8 mouse cellular contexts compared by ENCODE assay signal in the genomic region with DNA sequence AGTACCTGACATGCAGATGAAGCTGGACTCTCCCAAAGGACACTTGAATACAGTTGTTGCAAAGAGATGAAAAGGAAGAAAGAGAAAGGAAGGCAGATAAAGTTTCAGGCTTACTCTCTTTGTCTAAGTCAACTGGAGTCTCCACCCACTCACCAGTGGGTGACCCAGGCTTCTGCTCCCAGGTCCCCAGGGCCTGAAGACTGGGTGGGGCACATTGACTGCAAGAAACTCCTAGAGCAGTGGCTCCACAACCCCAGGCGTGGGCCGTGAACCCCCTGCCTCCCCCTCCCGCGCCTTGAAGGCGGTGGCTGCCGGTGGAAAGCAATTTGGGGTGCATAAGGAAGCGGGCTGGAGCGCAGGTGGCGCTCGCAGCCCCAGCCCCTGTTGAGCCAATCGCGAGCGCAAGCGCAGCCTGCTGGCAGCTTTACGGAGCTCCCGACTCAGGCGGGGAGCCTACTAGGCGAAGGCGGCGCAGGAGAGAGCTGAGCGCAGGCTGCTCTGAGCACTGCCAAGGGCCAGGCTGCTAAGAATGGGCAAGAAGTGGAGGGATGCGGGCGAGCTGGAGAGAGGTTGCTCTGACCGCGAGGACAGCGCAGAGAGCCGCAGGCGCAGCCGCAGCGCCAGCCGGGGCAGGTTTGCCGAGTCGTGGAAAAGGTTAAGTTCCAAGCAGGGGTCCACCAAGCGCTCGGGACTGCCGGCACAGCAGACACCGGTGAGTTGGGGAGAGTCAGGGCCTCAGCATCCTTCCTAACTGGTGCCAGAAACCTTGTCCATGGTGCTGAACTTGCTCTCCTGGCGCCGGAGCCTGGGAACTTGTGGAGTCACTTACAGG. TPM values are rescaled to one million over a fixed set of nuclear protein-coding genes. Genes with fewer than 3 reads are reported as not detected.
A peak's percentile ranks its signal among the peaks of the same experiment; 100 is the strongest.
DNase-seq lines count a peak whose midpoint lies in the region; ATAC-seq and TF ChIP-seq lines count a peak whose summit lies in the region.

A gene (plus strand): TSS at position 457 of the 832 bp plus-strand sequence.

- 8% methylated on average over 39 of the region's 39 CpGs for WGBS in thymus, adult 2 months
- WGBS in heart, adult 2 months: 2% methylated on average over 39 of the region's 39 CpGs
- WGBS in limb, embryonic 14.5 days: 1% methylated on average over 33 of the region's 39 CpGs
- under 1% methylated on average over 39 of the region's 39 CpGs for WGBS in neural tube, embryonic 12.5 days

- no peaks in the 10 kb centered on the region for H3K4me1 ChIP-seq in thymus, adult 2 months (replicated peaks; ENCODE audit: control insufficient read depth, insufficient read depth, low read length)
- H3K4me1 ChIP-seq in heart, adult 2 months (ENCODE audit: control insufficient read depth, insufficient read depth, low read length): no peaks in the 10 kb centered on the region
- peaks cover 6% of the 10 kb centered on the region for H3K4me1 ChIP-seq in limb, embryonic 14.5 days (ENCODE audit: control insufficient read depth, insufficient read depth, low read length)
- H3K4me1 ChIP-seq in neural tube, embryonic 12.5 days: peaks cover 9% of the 10 kb centered on the region

- H3K4me2 ChIP-seq in limb, embryonic 14.5 days (replicated peaks; ENCODE audit: low read depth, low read length, severe bottlenecking): peak within 1 kb of the TSS; percentile 53
- peak within 1 kb of the TSS; percentile 88 for H3K4me2 ChIP-seq in neural tube, embryonic 12.5 days (replicated peaks)

- DNase-seq in thymus, adult 2 months: peak; percentile 1
- no peak for DNase-seq in thymus, adult 18-20 months
- DNase-seq in embryo, embryonic 10.5 days (ENCODE audit: low spot score): peak; percentile 91
- DNase-seq in heart, adult 2 months: peak; percentile 14 to 27
- peak; percentile 17 for DNase-seq in kidney, adult 9 months
- peak; percentile 90 for DNase-seq in limb, embryonic 14.5 days (ENCODE audit: low spot score)
- DNase-seq in thymus, postnatal 36 days: peak; percentile 3 to 4

- H3K27ac ChIP-seq in thymus, adult 2 months (ENCODE audit: control insufficient read depth, insufficient read depth, low read length): no peak within 1 kb of the TSS
- H3K27ac ChIP-seq in heart, adult 2 months: no peak within 1 kb of the TSS
- H3K27ac ChIP-seq in limb, embryonic 14.5 days (replicated peaks; ENCODE audit: low read depth, low read length): no peak within 1 kb of the TSS
- no peak within 1 kb of the TSS for H3K27ac ChIP-seq in neural tube, embryonic 12.5 days

- H3K79me2 ChIP-seq in heart, adult 2 months (replicated peaks; ENCODE audit: control insufficient read depth, insufficient read depth, low read length): no peaks in the 10 kb centered on the region

- no peak within 1 kb of the TSS for H3K9ac ChIP-seq in heart, adult 2 months (ENCODE audit: low read depth, low read length)
- no peak within 1 kb of the TSS for H3K9ac ChIP-seq in limb, embryonic 14.5 days (ENCODE audit: low read depth, low read length, severe bottlenecking)
- H3K9ac ChIP-seq in neural tube, embryonic 12.5 days: peak within 1 kb of the TSS; percentile 35; the same call in 1 of the 2 replicates

- H3K4me3 ChIP-seq in thymus, adult 2 months (ENCODE audit: control insufficient read depth, insufficient read depth, low read length): no peak within 1 kb of the TSS
- no peak within 1 kb of the TSS for H3K4me3 ChIP-seq in heart, adult 2 months
- H3K4me3 ChIP-seq in limb, embryonic 14.5 days (replicated peaks; ENCODE audit: low read length): peak within 1 kb of the TSS; percentile 21
- peak within 1 kb of the TSS; percentile 36 for H3K4me3 ChIP-seq in neural tube, embryonic 12.5 days

- no peaks in the 10 kb centered on the region for H3K9me3 ChIP-seq in limb, embryonic 14.5 days (ENCODE audit: control insufficient read depth, low read length)
- no peaks in the 10 kb centered on the region for H3K9me3 ChIP-seq in neural tube, embryonic 12.5 days

- peak; percentile 74 for ATAC-seq in limb, embryonic 14.5 days (ENCODE audit: low FRiP score, low read depth)
- ATAC-seq in neural tube, embryonic 12.5 days (ENCODE audit: low FRiP score, low read depth): peak; percentile 95

- H3K36me3 ChIP-seq in thymus, adult 2 months (ENCODE audit: control insufficient read depth, insufficient read depth, low read length): no peaks in the 10 kb centered on the region
- no peaks in the 10 kb centered on the region for H3K36me3 ChIP-seq in heart, adult 2 months (ENCODE audit: control insufficient read depth, insufficient read depth, low read length)
- no peaks in the 10 kb centered on the region for H3K36me3 ChIP-seq in limb, embryonic 14.5 days (ENCODE audit: control insufficient read depth, insufficient read depth, low read length)
- H3K36me3 ChIP-seq in neural tube, embryonic 12.5 days: no peaks in the 10 kb centered on the region

- TF ChIP-seq POLR2A in thymus, adult 2 months (IDR thresholded peaks at IDR 0.05; ENCODE audit: control insufficient read depth, extremely low read depth, insufficient read depth, low read length, poor library complexity): no peak
- TF ChIP-seq POLR2A in heart, adult 2 months (IDR thresholded peaks at IDR 0.05; ENCODE audit: insufficient read depth, low read depth, low read length): no peak
- no peak for TF ChIP-seq POLR2A in limb, embryonic 14.5 days (IDR thresholded peaks at IDR 0.05; ENCODE audit: borderline replicate concordance, extremely low read depth, insufficient read depth, insufficient read length)

- no peak for TF ChIP-seq CTCF in thymus, adult 2 months (IDR thresholded peaks at IDR 0.05; ENCODE audit: borderline replicate concordance, control insufficient read depth, extremely low read depth, insufficient read depth, low read length, poor library complexity)
- TF ChIP-seq CTCF in heart, adult 2 months (IDR thresholded peaks at IDR 0.05): no peak

- H3K27me3 ChIP-seq in thymus, adult 2 months (ENCODE audit: control insufficient read depth, insufficient read depth, low read length): no peaks in the 10 kb centered on the region
- H3K27me3 ChIP-seq in heart, adult 2 months (ENCODE audit: control insufficient read depth, insufficient read depth, low read length): 0 out of 2 replicates have a peak, but pooled peaks cover 2% of the 10 kb centered on the region
- no peaks in the 10 kb centered on the region for H3K27me3 ChIP-seq in limb, embryonic 14.5 days (ENCODE audit: control insufficient read depth, insufficient read depth, low read length)
- no peaks in the 10 kb centered on the region for H3K27me3 ChIP-seq in neural tube, embryonic 12.5 days (replicated peaks)

- TF ChIP-seq EP300 in heart, adult 2 months (IDR thresholded peaks at IDR 0.05; ENCODE audit: insufficient read depth, low read depth, low read length): no peak

- intact Hi-C loops in heart, adult 2 months (cut with DNase I): no loop called here

RNA-seq across cellular contexts. Expression of the gene that starts here (rescaled TPM):
- 0.30 and 0.42 TPM in 2 replicates for polyA plus RNA-seq in thymus, adult 2 months (2012; rRNA removed)
- total RNA-seq in heart, adult 2 months (2021): 1 to 10 TPM in 1 of 2 experiments, under 1 TPM in 1; 0.81 to 1.1 TPM
- 0.51 and 1.4 TPM in 2 replicates for polyA plus RNA-seq in heart, adult 2 months (2012; rRNA removed)
- 3.7 and 4.5 TPM in 2 replicates for polyA plus RNA-seq in limb, embryonic 14.5 days (2012; rRNA removed)
- polyA plus RNA-seq in limb, embryonic 14.5 days (2014; fragmentation: Nextera tagmentation; extraction: Ambion mirVana): 4.1 and 7.6 TPM in 2 replicates
- 2.1 and 2.2 TPM in 2 replicates for polyA plus RNA-seq in neural tube, embryonic 12.5 days (2016; fragmentation: Nextera tagmentation; extraction: Ambion mirVana)

Comparison
In these comparisons a context has a peak if more than half of its experiments do, and no peak if none do; other contexts are left out.
1. DNase-seq: peak in embryo, embryonic 10.5 days (single experiment), heart, adult 2 months (2 of 2), kidney, adult 9 months (single experiment), limb, embryonic 14.5 days (single experiment) and thymus, postnatal 36 days (2 of 2); none in thymus, adult 18-20 months (0 of 2).
2. Peak in DNase-seq in thymus, adult 2 months; RNA of the gene not detected or under 1 TPM.
3. H3K4me3 ChIP-seq: peak in limb, embryonic 14.5 days (single experiment) and neural tube, embryonic 12.5 days (single experiment); none in thymus, adult 2 months (single experiment) and heart, adult 2 months (single experiment).